In genomic region chr12:3928841-3929240, GRCm38 (mm10) we compare ENCODE assay signal across 9 mouse cellular contexts. TPM values are rescaled to one million over a fixed set of nuclear protein-coding genes. Genes with fewer than 3 reads are reported as not detected.
DNase-seq lines count a peak whose midpoint lies in the region; ATAC-seq and TF ChIP-seq lines count a peak whose summit lies in the region.
"Had no signal": no experiment of that assay in that cellular context is flagged by ENCODE, and none has a peak within 500 bp of the region (broad histone marks: within the 10 kb centered on the region; RNA-seq: fewer than 3 reads in every experiment).

No protein-coding gene starts in this region.

- no peak overlapping the region for H3K9ac ChIP-seq in heart, postnatal 0 days (replicated peaks; ENCODE audit: low read depth, low read length)

- no peaks in the 10 kb centered on the region for H3K4me1 ChIP-seq in heart, postnatal 0 days (ENCODE audit: control insufficient read depth, insufficient read depth)

- no peak overlapping the region for H3K4me2 ChIP-seq in heart, postnatal 0 days (ENCODE audit: low read depth, low read length)

- H3K9me3 ChIP-seq in heart, postnatal 0 days (replicated peaks; ENCODE audit: control insufficient read depth, low read length), result no peaks in the 10 kb centered on the region

- TF ChIP-seq EP300 in heart, postnatal 0 days (IDR thresholded peaks at IDR 0.05; ENCODE audit: low read depth), result no peak

- H3K27me3 ChIP-seq in heart, postnatal 0 days (ENCODE audit: control insufficient read depth, insufficient read depth, low read length), result no peaks in the 10 kb centered on the region

- peak; percentile 67 for TF ChIP-seq CTCF in heart, postnatal 0 days (IDR thresholded peaks at IDR 0.05; ENCODE audit: low read depth)
- TF ChIP-seq CTCF in layer of hippocampus, adult 2 months (conservative IDR thresholded peaks at IDR 0.05), result peak; percentile 79

- no peaks in the 10 kb centered on the region for H3K36me3 ChIP-seq in heart, postnatal 0 days (replicated peaks; ENCODE audit: control insufficient read depth, insufficient read depth, low read length)

- WGBS in heart, postnatal 0 days, result 42% methylated on average over 3 of the region's 3 CpGs

- no peak overlapping the region for H3K27ac ChIP-seq in heart, postnatal 0 days (ENCODE audit: low read depth)
- H3K27ac ChIP-seq in layer of hippocampus, adult 2 months, result peak overlapping the region; percentile 2; the same call in 1 of the 2 replicates

- DNase-seq in heart, postnatal 0 days (ENCODE audit: low spot score), result peak; percentile 56
- DNase-seq in heart, adult 8-10 months (ENCODE audit: low spot score), result no peak
- DNase-seq in 3T3-L1 (ENCODE audit: low read depth, low spot score), result peak; percentile 52
- DNase-seq in A20 (ENCODE audit: low read depth, low spot score), result peak; percentile 35
- peak; percentile 26 to 46 for DNase-seq in layer of hippocampus, adult 2 months (ENCODE audit: low spot score in 2 of 2)
- no peak for DNase-seq in embryo, embryonic 11 days
- DNase-seq: adrenal gland, adult 8-10 months had no signal

- ATAC-seq in heart, postnatal 0 days (ENCODE audit: insufficient read depth, low read depth), result peak; percentile 83
- no peak for ATAC-seq in monocyte, adult 5-6 weeks (replicated peaks; ENCODE audit: insufficient number of reproducible peaks, low FRiP score, low TSS enrichment, poor library complexity, severe bottlenecking)
- ATAC-seq: forebrain, embryonic 14.5 days had no signal

- no peak overlapping the region for H3K4me3 ChIP-seq in heart, postnatal 0 days (ENCODE audit: low read depth, low read length)
- no peak overlapping the region for H3K4me3 ChIP-seq in layer of hippocampus, adult 2 months

RNA-seq across cellular contexts. Expression of gene Pomc, which starts 25.9 kb away (rescaled TPM):
- total RNA-seq in heart, postnatal 0 days (2014; rRNA removed; ENCODE audit: low replicate concordance), result not detected in 2 replicates
- 1.2 and 1.8 TPM in 2 replicates for polyA plus RNA-seq in heart, postnatal 0 days (2015; fragmentation: Nextera tagmentation; extraction: Ambion mirVana)
- total RNA-seq in heart, adult 8-10 months (2022), result under 1 TPM in 3 of 4 experiments, not detected in 1; 0.46 to 0.75 (median 0.56) TPM
- 1 to 10 TPM; 1.7 to 3.1 TPM for total RNA-seq in layer of hippocampus, adult 2 months (2021)
- not detected in 3 replicates for total RNA-seq in monocyte, adult 5-6 weeks (2017)

Comparison
In these comparisons a context has a peak if more than half of its experiments do, and no peak if none do; other contexts are left out.
1. DNase-seq: peak in heart, postnatal 0 days (single experiment), 3T3-L1 (single experiment), A20 (single experiment) and layer of hippocampus, adult 2 months (2 of 2); none in heart, adult 8-10 months (single experiment) and embryo, embryonic 11 days (single experiment).